Mouse (Mus musculus) CH12.LX (cell line): ENCODE results near the gene Cobll1. TPM values are rescaled to one million over a fixed set of nuclear protein-coding genes. Genes with fewer than 3 reads are reported as not detected.

Experiments used
- DNase-seq: peaks from one replicate; pipeline ENCODE4 v3.0.0-alpha.2; 2013; ENCODE audit errors: extremely low read depth
- H3K27ac ChIP-seq: 2 replicates; pipeline ENCODE4 v1.5.1; 2012; ENCODE audit warnings: low read depth, mild to moderate bottlenecking, control low read depth, moderate library complexity; ENCODE audit not compliant: insufficient read depth
- H3K27me3 ChIP-seq: replicated peaks from 2 replicates; pipeline ENCODE3; 2012; ENCODE audit warnings: inconsistent platforms
- H3K36me3 ChIP-seq, 2 experiments: replicated peaks in 1 of 2; 2 replicates each; pipeline versions ENCODE3 to v1.6.1; 2012; ENCODE audit warnings: inconsistent platforms in 1 of 2, low read length in 1 of 2, mild to moderate bottlenecking in 1 of 2, mixed read lengths in 1 of 2, moderate library complexity in 1 of 2; ENCODE audit not compliant: control insufficient read depth in 1 of 2, insufficient read depth in 1 of 2
- H3K4me1 ChIP-seq, 2 experiments: 2 replicates each; pipeline ENCODE4 v1.6.1; 2012; ENCODE audit warnings: inconsistent platforms in 1 of 2, moderate library complexity in 1 of 2; ENCODE audit not compliant: insufficient read depth in 2 of 2, control insufficient read depth in 1 of 2
- H3K4me2 ChIP-seq: 2 replicates; pipeline ENCODE4 v1.6.1; 2012; ENCODE audit warnings: low read depth, mild to moderate bottlenecking, control low read depth; ENCODE audit not compliant: poor library complexity, insufficient read depth, severe bottlenecking
- H3K4me3 ChIP-seq, 3 experiments: fragments of 150-350 bp in 1 of 3; sonication (generic) in 1 of 3; replicated peaks in 1 of 3; 2 replicates each; pipeline versions ENCODE3 to v1.5.1; 2011 to 2012; ENCODE audit warnings: low read depth in 2 of 3, low read length in 2 of 3, mild to moderate bottlenecking in 2 of 3, moderate library complexity in 2 of 3, control low read depth in 1 of 3, improper control_type of control experiment in 1 of 3, inconsistent platforms in 1 of 3, mixed read lengths in 1 of 3; ENCODE audit not compliant: poor library complexity in 1 of 3
- H3K79me2 ChIP-seq: replicated peaks from 2 replicates; pipeline ENCODE4 v1.6.1; 2012; ENCODE audit warnings: mild to moderate bottlenecking, moderate library complexity; ENCODE audit not compliant: control insufficient read depth, poor library complexity, insufficient read depth, severe bottlenecking; ENCODE audit errors: extremely low read depth
- H3K9ac ChIP-seq: 2 replicates; pipeline ENCODE4 v1.6.1; 2012; ENCODE audit warnings: low read depth, mild to moderate bottlenecking, control low read depth, moderate library complexity; ENCODE audit not compliant: insufficient read depth
- H3K9me3 ChIP-seq: replicated peaks from 2 replicates; pipeline ENCODE3; 2012; ENCODE audit warnings: low read length, inconsistent platforms, mixed read lengths
- CHD2 ChIP-seq: IDR thresholded peaks from 2 replicates; pipeline ENCODE4 v1.6.1; 2011; ENCODE audit warnings: low read length, improper control_type of control experiment
- CTCF ChIP-seq, 2 experiments: IDR thresholded peaks in 1 of 2; conservative IDR thresholded peaks in 1 of 2; 2 replicates each; pipeline ENCODE4 v1.5.1; 2011 to 2012; ENCODE audit warnings: low read depth in 2 of 2, low read length in 2 of 2, improper control_type of control experiment in 1 of 2, inconsistent platforms in 1 of 2, mild to moderate bottlenecking in 1 of 2, moderate library complexity in 1 of 2
- E2F4 ChIP-seq: IDR thresholded peaks from 2 replicates; pipeline ENCODE4 v1.6.1; 2011; ENCODE audit warnings: low read depth, low read length, improper control_type of control experiment; ENCODE audit not compliant: insufficient replicate concordance
- HCFC1 ChIP-seq: IDR thresholded peaks from 2 replicates; pipeline ENCODE4 v1.6.1; 2012; ENCODE audit warnings: low read depth, mild to moderate bottlenecking, inconsistent platforms, low read length, improper control_type of control experiment
- IRF4 ChIP-seq: IDR thresholded peaks from 2 replicates; pipeline ENCODE4 v1.6.1; 2014; ENCODE audit warnings: low read depth, mild to moderate bottlenecking, inconsistent platforms, low read length, improper control_type of control experiment
- KAT2A ChIP-seq: IDR thresholded peaks from 2 replicates; pipeline ENCODE4 v1.6.1; 2012; ENCODE audit warnings: low read length, improper control_type of control experiment, inconsistent platforms; ENCODE audit not compliant: insufficient replicate concordance
- NELFE ChIP-seq: IDR thresholded peaks from 2 replicates; pipeline ENCODE4 v1.6.1; 2011; ENCODE audit warnings: low read depth, low read length, improper control_type of control experiment
- NRF1 ChIP-seq: IDR thresholded peaks from 2 replicates; pipeline ENCODE4 v1.6.1; 2014; ENCODE audit warnings: low read depth, mild to moderate bottlenecking, inconsistent platforms, low read length, improper control_type of control experiment, moderate library complexity
- PAX5 ChIP-seq: IDR thresholded peaks from 2 replicates; pipeline ENCODE4 v1.6.1; 2012; ENCODE audit warnings: low read length, inconsistent platforms, mixed read lengths
- RCOR1 ChIP-seq: conservative IDR thresholded peaks from 2 replicates; pipeline ENCODE4 v1.6.1; 2012; ENCODE audit warnings: low read depth, mild to moderate bottlenecking, inconsistent platforms, low read length, improper control_type of control experiment
- SIN3A ChIP-seq: IDR thresholded peaks from 2 replicates; pipeline ENCODE4 v1.6.1; 2012; ENCODE audit warnings: low read length, improper control_type of control experiment, inconsistent platforms
- TCF12 ChIP-seq: IDR thresholded peaks from 2 replicates; pipeline ENCODE4 v1.6.1; 2014; ENCODE audit warnings: low read depth, mild to moderate bottlenecking, inconsistent platforms, low read length, improper control_type of control experiment
- USF2 ChIP-seq: conservative IDR thresholded peaks from 2 replicates; pipeline ENCODE4 v1.6.1; 2011; ENCODE audit warnings: low read depth, low read length, improper control_type of control experiment
- ZC3H11A ChIP-seq: IDR thresholded peaks from 2 replicates; pipeline ENCODE4 v1.6.1; 2012; ENCODE audit warnings: low read depth, mild to moderate bottlenecking, inconsistent platforms, low read length, improper control_type of control experiment
- ZMIZ1 ChIP-seq: IDR thresholded peaks from 2 replicates; pipeline ENCODE4 v1.6.1; 2012; ENCODE audit warnings: low read depth, mild to moderate bottlenecking, inconsistent platforms, low read length, improper control_type of control experiment
- dilution Hi-C: fragments of 300-500 bp; cut with MboI; formaldehyde crosslinking; loops from 2 replicates; pipeline ENCODE4 v1.14.3; 2020; ENCODE audit warnings: low sequenced_read_pairs; ENCODE audit not compliant: extremely low pct_unique_long_range_greater_than_20kb, extremely low pct_ligation_motif_present
- in situ Hi-C: fragments of 300-500 bp; cut with MboI; formaldehyde crosslinking; loops from 3 replicates; pipeline ENCODE4 v1.14.3; 2019; ENCODE audit warnings: low sequenced_read_pairs, low pct_ligation_motif_present, low pct_unique_long_range_greater_than_20kb, mixed read lengths
- polyA plus RNA-seq: library from polyadenylated mRNA; unstranded; fragments of >175 nt; gene quantifications from 2 replicates; pipeline ENCODE4 v1.2.1, GENCODE M21; 2012; ENCODE audit warnings: low read depth; ENCODE audit not compliant: insufficient read length
- total RNA-seq, 2 experiments: library from RNA; depleted of rRNA; stranded (reverse); fragments of 300-350 nt in 1 of 2; fragments of >200 nt in 1 of 2; gene quantifications; 2 replicates each; pipeline ENCODE4 v1.2.3; 2012 to 2014

Cobll1 gene
- total and polyA plus RNA-seq, 3 experiments: 0.67 to 1.9 (median 1.5) TPM

GRCm38 (mm10) chr2:65227154-65227897 lies 11.9 kb downstream of the Cobll1 start:
- TF ChIP-seq ZMIZ1 (no peak), KAT2A (no peak), CTCF (conservative IDR thresholded peaks at IDR 0.05 in 1 of 2, IDR thresholded peaks at IDR 0.05 in 1 of 2; ENCODE audit: low read depth in 2 of 2, low read length in 2 of 2) (no peak), USF2 (no peak), HCFC1 (no peak), NELFE (no peak), RCOR1 (no peak), SIN3A (no peak), PAX5 (no peak), CHD2 (no peak), ZC3H11A (no peak), TCF12 (no peak), NRF1 (no peak), E2F4 (no peak)
- H3K4me3 ChIP-seq: no peak overlapping the region
- no peak overlapping the region for H3K4me2 ChIP-seq
- no peaks in the 10 kb centered on the region for H3K36me3 ChIP-seq
- dilution Hi-C loops (no loop called here), in situ Hi-C loops (no loop called here)
- H3K79me2 ChIP-seq: no peaks in the 10 kb centered on the region
- H3K4me1 ChIP-seq: no peaks in the 10 kb centered on the region
- DNase-seq: no peak
- H3K27ac ChIP-seq: no peak overlapping the region
- no peaks in the 10 kb centered on the region for H3K27me3 ChIP-seq
- H3K9me3 ChIP-seq: no peaks in the 10 kb centered on the region
- H3K9ac ChIP-seq: no peak overlapping the region

GRCm38 (mm10) chr2:65226494-65226893 lies 12.7 kb downstream of the Cobll1 start:
- H3K36me3 ChIP-seq: no peaks in the 10 kb centered on the region
- H3K27me3 ChIP-seq: no peaks in the 10 kb centered on the region
- dilution Hi-C loops: no loop called here
- H3K4me1 ChIP-seq: no peaks in the 10 kb centered on the region; a peak in 1 of 4 replicates
- no peaks in the 10 kb centered on the region for H3K79me2 ChIP-seq
- no peak for DNase-seq
- H3K4me2 ChIP-seq: no peak overlapping the region
- H3K27ac ChIP-seq: no peak overlapping the region
- H3K9ac ChIP-seq: no peak overlapping the region
- H3K9me3 ChIP-seq: no peaks in the 10 kb centered on the region
- H3K4me3 ChIP-seq: no peak overlapping the region
- in situ Hi-C loops: no loop called here
- TF ChIP-seq IRF4: no peak
